Mouse (Mus musculus) forebrain, postnatal 0 days (tissue): ENCODE measurements around the gene St3gal3. TPM values are rescaled to one million over a fixed set of nuclear protein-coding genes. Genes with fewer than 3 reads are reported as not detected.

ENCODE experiments used
- ATAC-seq: fragments of 200-750 bp; cut with Nextera tagmentation; 2 replicates; pipeline ENCODE4 v1.8.0; 2017; ENCODE audit warnings: mild to moderate bottlenecking, moderate library complexity
- DNase-seq: peaks from one replicate; pipeline ENCODE4 v3.0.0-alpha.2; 2015
- H3K27ac ChIP-seq: fragments of 300-500 bp; sonication (generic); 2 replicates; pipeline ENCODE4 v1.5.1; 2014; ENCODE audit warnings: low read depth, mild to moderate bottlenecking, antibody characterized with exemption, low read length, moderate library complexity, mixed read lengths
- H3K27me3 ChIP-seq: fragments of 300-500 bp; sonication (generic); 2 replicates; pipeline ENCODE4 v1.6.1; 2014; ENCODE audit warnings: mild to moderate bottlenecking, low read length, mixed read lengths; ENCODE audit not compliant: insufficient read depth
- H3K36me3 ChIP-seq: fragments of 300-500 bp; sonication (generic); 2 replicates; pipeline ENCODE4 v1.6.1; 2014; ENCODE audit warnings: mild to moderate bottlenecking, moderate library complexity; ENCODE audit not compliant: insufficient read depth
- H3K4me1 ChIP-seq: fragments of 300-500 bp; sonication (generic); 2 replicates; pipeline ENCODE4 v1.6.1; 2014; ENCODE audit warnings: antibody characterized with exemption; ENCODE audit not compliant: insufficient read depth
- H3K4me2 ChIP-seq: fragments of 300-500 bp; sonication (generic); 2 replicates; pipeline ENCODE4 v1.6.1; 2014; ENCODE audit warnings: low read depth, mild to moderate bottlenecking, moderate library complexity
- H3K4me3 ChIP-seq: fragments of 300-500 bp; sonication (generic); 2 replicates; pipeline ENCODE4 v1.5.1; 2014; ENCODE audit warnings: low read depth, low read length, mixed read lengths
- H3K9ac ChIP-seq: fragments of 300-500 bp; sonication (generic); 2 replicates; pipeline ENCODE4 v1.6.1; 2014; ENCODE audit warnings: mild to moderate bottlenecking
- H3K9me3 ChIP-seq: fragments of 300-500 bp; sonication (generic); 2 replicates; pipeline ENCODE4 v1.6.1; 2016; ENCODE audit warnings: low read length
- CTCF ChIP-seq: sonication (generic); IDR thresholded peaks from 2 replicates; pipeline ENCODE4 v1.5.1; 2016; ENCODE audit warnings: antibody characterized with exemption, control low read depth, low read depth
- WGBS: fragments of 180-500 bp; shearing (Covaris S2); extraction: QIAGEN DNeasy Blood & Tissue Kit; methylation state at CpG from one replicate; pipeline ENCODE4 v1.1.7; 2014; 5-methylcytosine and 5-hydroxymethylcytosine counted together
- polyA plus RNA-seq: library from polyadenylated mRNA; unstranded; fragments of >200 nt; fragmentation: Nextera tagmentation; extraction: Ambion mirVana; gene quantifications from 2 replicates; pipeline ENCODE4 v1.2.1, GENCODE M21; 2015
- total RNA-seq: library from RNA; depleted of rRNA; stranded (reverse); fragments of >200 nt; gene quantifications from 2 replicates; pipeline ENCODE4 v1.2.3, GENCODE M21; 2014

The St3gal3 gene
- total and polyA plus RNA-seq, 2 experiments from 2014 or later, result 11.2 to 36.1 TPM

- TF ChIP-seq CTCF, result no peak
Observed at GRCm38 (mm10) chr4:118022406-118022805, 112.3 kb downstream of the St3gal3 start.

GRCm38 (mm10) chr4:118019640-118020039 lies 115.1 kb downstream of the St3gal3 start:
- no peaks in the 10 kb centered on the region for H3K9me3 ChIP-seq
- no peaks in the 10 kb centered on the region; the same call in 1 of the 2 replicates for H3K4me1 ChIP-seq
- ATAC-seq, result peak; percentile 55
- TF ChIP-seq CTCF, result no peak
- no peaks in the 10 kb centered on the region for H3K36me3 ChIP-seq
- WGBS, result 47% methylated on average over 8 of the region's 8 CpGs
- no peaks in the 10 kb centered on the region for H3K27me3 ChIP-seq
- H3K9ac ChIP-seq, result no peak overlapping the region
- H3K4me2 ChIP-seq, result no peak overlapping the region
- no peak overlapping the region for H3K27ac ChIP-seq
- H3K4me3 ChIP-seq, result no peak overlapping the region
- no peak for DNase-seq

More at GRCm38 (mm10) chr4:118022406-118022805, 112.3 kb downstream of the St3gal3 start:
- no peak overlapping the region for H3K4me2 ChIP-seq
- no peaks in the 10 kb centered on the region; the same call in 1 of the 2 replicates for H3K36me3 ChIP-seq
- ATAC-seq (no peak), DNase-seq (no peak)
- H3K27me3 ChIP-seq, result no peaks in the 10 kb centered on the region
- WGBS, result 85% methylated on average over 4 of the region's 4 CpGs
- no peaks in the 10 kb centered on the region for H3K4me1 ChIP-seq
- H3K9me3 ChIP-seq, result no peaks in the 10 kb centered on the region
- H3K27ac ChIP-seq, result no peak overlapping the region
- H3K9ac ChIP-seq, result no peak overlapping the region
- H3K4me3 ChIP-seq, result no peak overlapping the region

GRCm38 (mm10) chr4:118019218-118019617 lies 115.5 kb downstream of the St3gal3 start:
- no peaks in the 10 kb centered on the region for H3K27me3 ChIP-seq
- no peak overlapping the region for H3K4me3 ChIP-seq
- no peaks in the 10 kb centered on the region for H3K36me3 ChIP-seq
- whole genome bisulfite sequencing, result 65% methylated on average over 5 of the region's 5 CpGs
- no peak for TF ChIP-seq CTCF
- H3K9me3 ChIP-seq, result no peaks in the 10 kb centered on the region
- no peak overlapping the region for H3K4me2 ChIP-seq
- no peak overlapping the region for H3K27ac ChIP-seq
- no peak overlapping the region for H3K9ac ChIP-seq
- peak; percentile 53 for ATAC-seq
- no peaks in the 10 kb centered on the region; the same call in 1 of the 2 replicates for H3K4me1 ChIP-seq
- no peak for DNase-seq

- H3K4me3 ChIP-seq, result no peak overlapping the region
- TF ChIP-seq CTCF, result no peak
- H3K27me3 ChIP-seq, result no peaks in the 10 kb centered on the region
- no peaks in the 10 kb centered on the region; the same call in 1 of the 2 replicates for H3K4me1 ChIP-seq
- WGBS, result 79% methylated on average over 16 of the region's 16 CpGs
- DNase-seq, result no peak
- H3K36me3 ChIP-seq, result 0 out of 2 replicates have a peak, but pooled peaks cover 3% of the 10 kb centered on the region
- H3K9me3 ChIP-seq, result no peaks in the 10 kb centered on the region
- no peak overlapping the region for H3K9ac ChIP-seq
- H3K4me2 ChIP-seq, result no peak overlapping the region
- H3K27ac ChIP-seq, result no peak overlapping the region
- no peak for ATAC-seq
Observed at GRCm38 (mm10) chr4:118017021-118017805, 117.5 kb downstream of the St3gal3 start.

GRCm38 (mm10) chr4:118016323-118016911 lies 118.3 kb downstream of the St3gal3 start:
- no peak for ATAC-seq
- no peak overlapping the region for H3K4me3 ChIP-seq
- no peaks in the 10 kb centered on the region for H3K9me3 ChIP-seq
- no peak for DNase-seq
- H3K9ac ChIP-seq, result no peak overlapping the region
- H3K4me2 ChIP-seq, result no peak overlapping the region
- H3K36me3 ChIP-seq, result 0 out of 2 replicates have a peak, but pooled peaks cover 3% of the 10 kb centered on the region
- no peak for TF ChIP-seq CTCF
- no peaks in the 10 kb centered on the region; the same call in 1 of the 2 replicates for H3K4me1 ChIP-seq
- H3K27ac ChIP-seq, result no peak overlapping the region
- no peaks in the 10 kb centered on the region for H3K27me3 ChIP-seq
- 67% methylated on average over 10 of the region's 10 CpGs for WGBS

- WGBS, result 59% methylated on average over 6 of the region's 6 CpGs
- H3K27me3 ChIP-seq, result no peaks in the 10 kb centered on the region
- H3K4me1 ChIP-seq, result no peaks in the 10 kb centered on the region; the same call in 1 of the 2 replicates
- DNase-seq, result no peak
- no peak overlapping the region for H3K27ac ChIP-seq
- H3K9ac ChIP-seq, result no peak overlapping the region
- H3K36me3 ChIP-seq, result 0 out of 2 replicates have a peak, but pooled peaks cover 3% of the 10 kb centered on the region
- H3K4me3 ChIP-seq, result no peak overlapping the region
- no peak overlapping the region for H3K4me2 ChIP-seq
- H3K9me3 ChIP-seq, result no peaks in the 10 kb centered on the region
- ATAC-seq, result no peak
- no peak for TF ChIP-seq CTCF
Observed at GRCm38 (mm10) chr4:118015636-118016035, 119.1 kb downstream of the St3gal3 start.

GRCm38 (mm10) chr4:118015126-118015525 lies 119.6 kb downstream of the St3gal3 start:
- Histone ChIP-seq H3K9me3 (no peaks in the 10 kb centered on the region), H3K36me3 (0 out of 2 replicates have a peak, but pooled peaks cover 3% of the 10 kb centered on the region), H3K4me3 (no peak overlapping the region), H3K4me1 (no peaks in the 10 kb centered on the region; the same call in 1 of the 2 replicates), H3K9ac (no peak overlapping the region), H3K4me2 (no peak overlapping the region), H3K27ac (no peak overlapping the region), H3K27me3 (no peaks in the 10 kb centered on the region)
- 97% methylated on average over 11 of the region's 11 CpGs for WGBS
- DNase-seq (no peak), ATAC-seq (no peak)
- no peak for TF ChIP-seq CTCF
